Mouse (Mus musculus) myocyte (in vitro differentiated cells): ENCODE results near the gene Entpd7.

Source experiments
- CEBPB ChIP-seq: IDR thresholded peaks from 2 replicates; pipeline ENCODE4 v1.6.1; 2011; ENCODE audit warnings: mild to moderate bottlenecking, moderate library complexity; ENCODE audit not compliant: poor library complexity, insufficient read depth, severe bottlenecking
- MYOG ChIP-seq, 3 experiments: IDR thresholded peaks; one replicate each; pipeline ENCODE4 v1.6.1; 2011; ENCODE audit warnings: control low read depth in 2 of 3, low read depth in 2 of 3, mild to moderate bottlenecking in 2 of 3; ENCODE audit not compliant: insufficient read length in 2 of 3, control insufficient read depth in 1 of 3, insufficient read depth in 1 of 3
- POLR2A ChIP-seq: IDR thresholded peaks from one replicate; pipeline ENCODE4 v1.6.1; 2011; ENCODE audit warnings: low read depth, mild to moderate bottlenecking, control low read depth, moderate library complexity; ENCODE audit not compliant: insufficient read length
- TCF12 ChIP-seq: IDR thresholded peaks from one replicate; pipeline ENCODE4 v1.6.1; 2011; ENCODE audit warnings: mild to moderate bottlenecking, control low read depth; ENCODE audit not compliant: poor library complexity, insufficient read depth, severe bottlenecking
- USF1 ChIP-seq: IDR thresholded peaks from one replicate; pipeline ENCODE4 v1.6.1; 2011; ENCODE audit warnings: low read depth, mild to moderate bottlenecking, control low read depth, moderate library complexity

DNA sequence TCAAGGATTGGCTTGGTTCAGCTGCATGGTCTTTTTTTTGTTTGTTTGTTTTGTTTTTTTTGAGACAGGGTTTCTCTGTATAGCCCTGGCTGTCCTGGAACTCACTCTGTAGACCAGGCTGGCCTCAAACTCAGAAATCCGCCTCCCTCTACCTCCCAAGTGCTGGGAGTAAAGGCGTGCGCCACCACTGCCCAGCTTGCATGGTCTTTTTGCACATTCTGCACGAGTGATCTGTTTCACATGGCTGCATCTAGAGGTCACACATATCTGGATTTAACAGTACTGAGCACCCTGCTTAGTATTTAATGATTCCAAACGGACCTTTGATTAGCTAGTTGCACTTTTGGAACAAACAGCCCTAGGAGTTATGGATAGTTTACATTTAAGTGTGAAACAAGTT is 22.5 kb downstream of the Entpd7 start:
- TF ChIP-seq CEBPB (no peak), TCF12 (no peak), MYOG (IDR thresholded peaks at IDR 0.05; ENCODE audit: control insufficient read depth in 1 of 3, insufficient read depth in 1 of 3, insufficient read length in 2 of 3, low read depth in 2 of 3) (no peak), POLR2A (no peak), USF1 (no peak)
